Comparison of ENCODE assay signal across 8 mouse cellular contexts in the genomic region with DNA sequence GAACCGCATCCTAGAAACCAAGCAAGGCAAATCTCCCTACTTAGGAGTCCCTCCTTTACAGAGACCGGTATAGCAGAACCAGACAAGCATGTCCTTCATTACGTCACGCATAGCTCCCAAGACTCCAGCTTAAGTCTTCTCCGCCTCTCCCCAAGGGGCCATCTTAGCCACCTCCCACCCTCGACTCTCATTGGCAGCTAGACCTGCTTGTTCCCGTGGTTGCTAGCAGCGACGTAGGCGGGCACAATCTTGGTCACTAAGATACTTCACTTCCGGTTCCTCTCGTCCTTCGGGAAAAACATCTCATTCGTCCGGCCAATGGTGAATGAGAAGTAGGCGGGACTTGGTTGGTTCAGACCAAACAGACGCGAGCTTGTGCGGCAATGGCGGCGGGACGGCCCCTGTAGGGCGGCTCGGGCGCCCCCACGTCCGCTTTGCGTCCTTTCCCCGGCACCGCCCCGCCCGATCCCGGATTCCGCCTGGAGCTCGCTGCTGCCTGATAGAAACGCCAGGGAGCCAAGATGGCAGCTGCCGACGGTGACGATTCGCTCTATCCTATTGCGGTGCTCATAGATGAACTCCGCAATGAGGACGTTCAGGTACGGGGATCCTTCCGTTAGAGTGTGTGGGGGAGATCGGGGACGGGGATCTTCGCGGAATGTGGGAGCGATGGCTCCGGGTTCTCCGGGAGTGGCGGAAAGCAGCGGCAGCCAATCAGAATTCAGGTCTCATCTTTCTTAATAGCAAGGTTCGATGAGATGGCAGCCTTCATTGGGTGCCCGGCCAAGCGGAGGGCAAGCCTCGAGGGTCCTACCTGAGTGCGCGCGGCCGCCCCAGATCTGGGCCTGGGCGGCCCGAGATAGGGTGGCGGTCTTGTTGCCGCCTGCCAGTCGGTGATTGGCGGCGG. TPM values are rescaled to one million over a fixed set of nuclear protein-coding genes. Genes with fewer than 3 reads are reported as not detected.
A peak's percentile ranks its signal among the peaks of the same experiment; 100 is the strongest.
DNase-seq lines count a peak whose midpoint lies in the region; ATAC-seq lines count a peak whose summit lies in the region.

A gene (plus strand): TSS at position 327 of the 907 bp plus-strand sequence.

- H3K4me3 ChIP-seq in hindbrain, embryonic 12.5 days, result peak within 1 kb of the TSS; percentile 73

- no peaks in the 10 kb centered on the region for H3K27me3 ChIP-seq in hindbrain, embryonic 12.5 days

- peaks cover 33% of the 10 kb centered on the region for H3K4me1 ChIP-seq in hindbrain, embryonic 12.5 days

- peak; percentile 99 for ATAC-seq in hindbrain, embryonic 12.5 days (ENCODE audit: low FRiP score)

- no peaks in the 10 kb centered on the region for H3K36me3 ChIP-seq in hindbrain, embryonic 12.5 days

- no peaks in the 10 kb centered on the region for H3K9me3 ChIP-seq in hindbrain, embryonic 12.5 days (replicated peaks)

- 1% methylated on average over 69 of the region's 69 CpGs for WGBS in hindbrain, embryonic 12.5 days

- peak; percentile 99 for DNase-seq in NIH3T3 (ENCODE audit: low read depth)
- DNase-seq in cerebellum, postnatal 10 days, result peak; percentile 98 to 99
- DNase-seq in frontal cortex, postnatal 10 days (ENCODE audit: low spot score in 2 of 2), result peak; percentile 99
- DNase-seq in layer of hippocampus, postnatal 14 days (ENCODE audit: low spot score in 2 of 2), result peak; percentile 99 to 100
- DNase-seq in lung, postnatal 14 days, result peak; percentile 96
- DNase-seq in retina, adult 2 months (ENCODE audit: low read depth, low spot score), result peak; percentile 100
- peak; percentile 97 to 98 for DNase-seq in thymus, postnatal 36 days

- H3K9ac ChIP-seq in hindbrain, embryonic 12.5 days, result peak within 1 kb of the TSS; percentile 84

- peak within 1 kb of the TSS; percentile 81 for H3K4me2 ChIP-seq in hindbrain, embryonic 12.5 days (replicated peaks)

- peak within 1 kb of the TSS; percentile 97 for H3K27ac ChIP-seq in hindbrain, embryonic 12.5 days

RNA-seq across cellular contexts. Expression of the gene that starts here (rescaled TPM):
- polyA plus RNA-seq in hindbrain, embryonic 12.5 days (2016; fragmentation: Nextera tagmentation; extraction: Ambion mirVana), result 490 and 499 TPM in 2 replicates
- total RNA-seq in layer of hippocampus, postnatal 14 days (2021), result 100 to 1,000 TPM; 793 to 804 TPM

Comparison
In these comparisons a context has a peak if more than half of its experiments do, and no peak if none do; other contexts are left out.
1. Peak in every context shown above with its lines: DNase-seq, ATAC-seq, H3K4me3 ChIP-seq and H3K27ac ChIP-seq.